Mouse (Mus musculus): ENCODE results near the gene Pih1d2.

DNA sequence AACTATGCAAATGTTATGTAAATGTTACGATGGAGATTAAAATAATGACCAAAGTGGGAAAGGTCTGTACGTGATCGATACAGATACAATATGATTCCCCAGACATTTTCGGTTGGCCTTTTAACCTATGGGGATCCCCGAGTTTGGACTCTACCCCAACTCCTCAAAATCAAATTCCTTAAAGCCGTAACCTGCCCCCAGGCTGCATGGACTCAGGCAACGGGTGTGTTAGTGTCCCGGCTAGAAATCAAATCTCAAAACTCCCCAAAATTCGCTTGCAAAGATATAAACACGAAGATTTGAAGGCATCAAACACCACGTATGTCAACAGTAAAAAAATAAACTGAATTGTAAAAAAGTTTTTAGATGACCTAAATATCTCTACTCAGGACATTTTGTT is 960 bp upstream of the Pih1d2 start:
- TF ChIP-seq CTCF (IDR thresholded peaks at IDR 0.05) (no peak), EP300 (IDR thresholded peaks at IDR 0.05) (no peak)

All from lung, postnatal 0 days (tissue).